Mouse (Mus musculus): ENCODE measurements around the gene Gm49318.

DNA sequence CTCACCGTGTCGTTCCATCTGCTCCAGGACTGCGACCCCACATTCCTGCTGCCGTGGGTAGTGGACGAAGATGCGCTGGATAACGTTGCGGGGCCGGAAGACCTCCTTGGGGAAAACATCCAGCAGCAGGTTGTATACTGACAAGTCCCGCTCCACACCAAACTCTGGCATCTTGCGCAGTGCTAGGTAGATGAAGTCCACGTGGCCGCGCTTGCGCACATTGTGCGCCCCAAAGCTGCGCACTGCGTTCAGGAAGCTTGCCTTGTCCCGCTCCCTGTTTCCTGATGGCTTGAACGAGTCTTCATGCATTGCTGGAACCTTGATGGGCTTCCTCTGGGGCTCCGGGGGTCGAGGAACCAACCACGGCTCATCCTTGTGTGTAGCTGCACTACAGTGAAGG is 5.2 kb upstream of the Gm49318 start:
- TF ChIP-seq POLR2A (IDR thresholded peaks at IDR 0.05; ENCODE audit: borderline replicate concordance, extremely low read depth, insufficient read depth, insufficient read length, poor library complexity, severe bottlenecking) (no peak), CTCF (IDR thresholded peaks at IDR 0.05; ENCODE audit: borderline replicate concordance, extremely low read depth, insufficient read depth, insufficient read length) (no peak)

Measured in brain, embryonic 14.5 days (tissue).